Mouse (Mus musculus): ENCODE data around the gene Map4k4. TPM values are rescaled to one million over a fixed set of nuclear protein-coding genes. Genes with fewer than 3 reads are reported as not detected.

Map4k4 gene
- polyA plus RNA-seq, 1 experiment from 2014 or later: 21.2 TPM

GRCm38 (mm10) chr1:40033743-40034420 is 133.2 kb downstream of the Map4k4 start:
- Histone ChIP-seq H3K4me3 (ENCODE audit: low read depth, low read length) (no peak overlapping the region), H3K4me2 (replicated peaks; ENCODE audit: low read depth, low read length) (no peak overlapping the region), H3K27me3 (replicated peaks; ENCODE audit: insufficient read depth, low read length) (no peaks in the 10 kb centered on the region), H3K27ac (ENCODE audit: low read length) (no peak overlapping the region), H3K9ac (replicated peaks; ENCODE audit: low read depth) (no peak overlapping the region), H3K4me1 (ENCODE audit: insufficient read depth, low read depth, low read length) (no peaks in the 10 kb centered on the region), H3K9me3 (ENCODE audit: low read length) (no peaks in the 10 kb centered on the region), H3K36me3 (ENCODE audit: insufficient read depth, low read length) (no peaks in the 10 kb centered on the region)
- ATAC-seq (peak; percentile 32; the same call in 1 of the 2 replicates), DNase-seq (ENCODE audit: low spot score) (no peak)
- WGBS: 68% methylated on average over 12 of the region's 12 CpGs
- TF ChIP-seq EP300 (IDR thresholded peaks at IDR 0.05) (no peak), CTCF (IDR thresholded peaks at IDR 0.05) (no peak)

GRCm38 (mm10) chr1:40037831-40038230 is 137.1 kb downstream of the Map4k4 start:
- Histone ChIP-seq H3K27ac (ENCODE audit: low read length) (no peak overlapping the region), H3K36me3 (ENCODE audit: insufficient read depth, low read length) (no peaks in the 10 kb centered on the region), H3K4me3 (ENCODE audit: low read depth, low read length) (no peak overlapping the region), H3K27me3 (replicated peaks; ENCODE audit: insufficient read depth, low read length) (no peaks in the 10 kb centered on the region), H3K9ac (replicated peaks; ENCODE audit: low read depth) (no peak overlapping the region), H3K9me3 (ENCODE audit: low read length) (no peaks in the 10 kb centered on the region), H3K4me2 (replicated peaks; ENCODE audit: low read depth, low read length) (no peak overlapping the region), H3K4me1 (ENCODE audit: insufficient read depth, low read depth, low read length) (no peaks in the 10 kb centered on the region)
- no peak for DNase-seq (ENCODE audit: low spot score)
- 83% methylated on average over 6 of the region's 6 CpGs for WGBS
- ATAC-seq: no peak
- TF ChIP-seq CTCF (IDR thresholded peaks at IDR 0.05) (no peak), EP300 (IDR thresholded peaks at IDR 0.05) (no peak)

GRCm38 (mm10) chr1:40045686-40046085 is 145.0 kb downstream of the Map4k4 start:
- ATAC-seq (no peak), DNase-seq (ENCODE audit: low spot score) (no peak)
- no peak overlapping the region for H3K4me2 ChIP-seq (replicated peaks; ENCODE audit: low read depth, low read length)
- H3K9me3 ChIP-seq (ENCODE audit: low read length): no peaks in the 10 kb centered on the region
- no peaks in the 10 kb centered on the region for H3K4me1 ChIP-seq (ENCODE audit: insufficient read depth, low read depth, low read length)
- H3K9ac ChIP-seq (replicated peaks; ENCODE audit: low read depth): no peak overlapping the region
- H3K36me3 ChIP-seq (ENCODE audit: insufficient read depth, low read length): no peaks in the 10 kb centered on the region
- WGBS: 45% methylated on average over 6 of the region's 6 CpGs
- H3K27me3 ChIP-seq (replicated peaks; ENCODE audit: insufficient read depth, low read length): no peaks in the 10 kb centered on the region
- no peak for TF ChIP-seq CTCF (IDR thresholded peaks at IDR 0.05)
- no peak for TF ChIP-seq EP300 (IDR thresholded peaks at IDR 0.05)
- no peak overlapping the region for H3K4me3 ChIP-seq (ENCODE audit: low read depth, low read length)
- no peak overlapping the region for H3K27ac ChIP-seq (ENCODE audit: low read length)

GRCm38 (mm10) chr1:40046600-40046999 is 145.9 kb downstream of the Map4k4 start:
- H3K27ac ChIP-seq (ENCODE audit: low read length): no peak overlapping the region
- no peaks in the 10 kb centered on the region for H3K27me3 ChIP-seq (replicated peaks; ENCODE audit: insufficient read depth, low read length)
- H3K36me3 ChIP-seq (ENCODE audit: insufficient read depth, low read length): no peaks in the 10 kb centered on the region
- H3K9me3 ChIP-seq (ENCODE audit: low read length): no peaks in the 10 kb centered on the region
- TF ChIP-seq CTCF (IDR thresholded peaks at IDR 0.05): no peak
- H3K4me2 ChIP-seq (replicated peaks; ENCODE audit: low read depth, low read length): no peak overlapping the region
- no peaks in the 10 kb centered on the region for H3K4me1 ChIP-seq (ENCODE audit: insufficient read depth, low read depth, low read length)
- H3K4me3 ChIP-seq (ENCODE audit: low read depth, low read length): no peak overlapping the region
- 65% methylated on average over 5 of the region's 5 CpGs for WGBS
- ATAC-seq: no peak
- no peak for DNase-seq (ENCODE audit: low spot score)
- H3K9ac ChIP-seq (replicated peaks; ENCODE audit: low read depth): no peak overlapping the region

GRCm38 (mm10) chr1:40051157-40051556 is 150.4 kb downstream of the Map4k4 start:
- H3K4me3 ChIP-seq (ENCODE audit: low read depth, low read length): no peak overlapping the region
- no peak overlapping the region for H3K27ac ChIP-seq (ENCODE audit: low read length)
- no peaks in the 10 kb centered on the region for H3K36me3 ChIP-seq (ENCODE audit: insufficient read depth, low read length)
- WGBS: 91% methylated on average over 6 of the region's 6 CpGs
- DNase-seq (ENCODE audit: low spot score) (no peak), ATAC-seq (no peak)
- no peak overlapping the region for H3K4me2 ChIP-seq (replicated peaks; ENCODE audit: low read depth, low read length)
- no peak overlapping the region for H3K9ac ChIP-seq (replicated peaks; ENCODE audit: low read depth)
- TF ChIP-seq EP300 (IDR thresholded peaks at IDR 0.05): no peak
- no peak for TF ChIP-seq CTCF (IDR thresholded peaks at IDR 0.05)
- H3K27me3 ChIP-seq (replicated peaks; ENCODE audit: insufficient read depth, low read length): no peaks in the 10 kb centered on the region
- no peaks in the 10 kb centered on the region for H3K9me3 ChIP-seq (ENCODE audit: low read length)
- no peaks in the 10 kb centered on the region for H3K4me1 ChIP-seq (ENCODE audit: insufficient read depth, low read depth, low read length)

GRCm38 (mm10) chr1:40052156-40052555 is 151.4 kb downstream of the Map4k4 start:
- Histone ChIP-seq H3K9me3 (ENCODE audit: low read length) (no peaks in the 10 kb centered on the region), H3K4me1 (ENCODE audit: insufficient read depth, low read depth, low read length) (no peaks in the 10 kb centered on the region), H3K27me3 (replicated peaks; ENCODE audit: insufficient read depth, low read length) (no peaks in the 10 kb centered on the region), H3K4me3 (ENCODE audit: low read depth, low read length) (no peak overlapping the region), H3K4me2 (replicated peaks; ENCODE audit: low read depth, low read length) (no peak overlapping the region), H3K9ac (replicated peaks; ENCODE audit: low read depth) (no peak overlapping the region), H3K27ac (ENCODE audit: low read length) (no peak overlapping the region), H3K36me3 (ENCODE audit: insufficient read depth, low read length) (no peaks in the 10 kb centered on the region)
- 56% methylated on average over 8 of the region's 8 CpGs for WGBS
- TF ChIP-seq CTCF (IDR thresholded peaks at IDR 0.05) (no peak), EP300 (IDR thresholded peaks at IDR 0.05) (no peak)
- ATAC-seq (no peak), DNase-seq (ENCODE audit: low spot score) (no peak)

GRCm38 (mm10) chr1:40053071-40053470 is 152.4 kb downstream of the Map4k4 start:
- ATAC-seq: no peak
- Histone ChIP-seq H3K4me1 (ENCODE audit: insufficient read depth, low read depth, low read length) (no peaks in the 10 kb centered on the region), H3K9ac (replicated peaks; ENCODE audit: low read depth) (no peak overlapping the region), H3K27ac (ENCODE audit: low read length) (no peak overlapping the region), H3K4me3 (ENCODE audit: low read depth, low read length) (no peak overlapping the region), H3K36me3 (ENCODE audit: insufficient read depth, low read length) (no peaks in the 10 kb centered on the region), H3K27me3 (replicated peaks; ENCODE audit: insufficient read depth, low read length) (no peaks in the 10 kb centered on the region), H3K4me2 (replicated peaks; ENCODE audit: low read depth, low read length) (no peak overlapping the region), H3K9me3 (ENCODE audit: low read length) (no peaks in the 10 kb centered on the region)
- no peak for TF ChIP-seq EP300 (IDR thresholded peaks at IDR 0.05)
- no peak for TF ChIP-seq CTCF (IDR thresholded peaks at IDR 0.05)
- DNase-seq (ENCODE audit: low spot score): no peak
- WGBS: 64% methylated on average over 5 of the region's 5 CpGs

All from lung, postnatal 0 days (tissue).